Mouse (Mus musculus) urinary bladder, postnatal 14 days (tissue): Measurements from ENCODE around the gene Ttc1.
A peak's percentile ranks its signal among the peaks of the same experiment; 100 is the strongest.

Source experiments
- DNase-seq: peaks from one replicate; pipeline ENCODE4 v3.0.0; 2021; ENCODE audit warnings: low spot score

The Ttc1 gene

GRCm38 (mm10) chr11:43747233-43748226 lies at the start of gene Ttc1:
Gene Ttc1 (minus strand): TSS chr11:43748008.
- peak; percentile 97 for DNase-seq

- no peak for DNase-seq
Measured at GRCm38 (mm10) chr11:43795992-43796391, 48.2 kb upstream of the Ttc1 start.

GRCm38 (mm10) chr11:43790446-43790845 lies 42.6 kb upstream of the Ttc1 start:
- no peak for DNase-seq

GRCm38 (mm10) chr11:43783772-43784171 lies 36.0 kb upstream of the Ttc1 start:
- DNase-seq, result peak; percentile 74

GRCm38 (mm10) chr11:43783106-43783505 lies 35.3 kb upstream of the Ttc1 start:
- no peak for DNase-seq

- no peak for DNase-seq
Measured at GRCm38 (mm10) chr11:43779551-43779950, 31.7 kb upstream of the Ttc1 start.

- no peak for DNase-seq
Measured at GRCm38 (mm10) chr11:43776324-43776694, 28.5 kb upstream of the Ttc1 start.

GRCm38 (mm10) chr11:43775469-43776323 lies 27.9 kb upstream of the Ttc1 start:
- peak; percentile 15 for DNase-seq

GRCm38 (mm10) chr11:43773725-43774124 lies 25.9 kb upstream of the Ttc1 start:
- DNase-seq, result no peak

GRCm38 (mm10) chr11:43770110-43770509 lies 22.3 kb upstream of the Ttc1 start:
- DNase-seq, result no peak

GRCm38 (mm10) chr11:43767749-43768148 lies 19.9 kb upstream of the Ttc1 start:
- DNase-seq, result no peak

GRCm38 (mm10) chr11:43766922-43767648 lies 19.3 kb upstream of the Ttc1 start:
- peak; percentile 79 for DNase-seq

GRCm38 (mm10) chr11:43758436-43758835 lies 10.6 kb upstream of the Ttc1 start:
- no peak for DNase-seq

- DNase-seq, result no peak
Measured at GRCm38 (mm10) chr11:43755411-43755810, 7.6 kb upstream of the Ttc1 start.

- no peak for DNase-seq
Measured at GRCm38 (mm10) chr11:43754568-43754967, 6.8 kb upstream of the Ttc1 start.

- no peak for DNase-seq
Measured at GRCm38 (mm10) chr11:43751542-43751941, 3.7 kb upstream of the Ttc1 start.

- DNase-seq, result no peak
Measured at GRCm38 (mm10) chr11:43728737-43729301, 19.0 kb downstream of the Ttc1 start.

- no peak for DNase-seq
Measured at GRCm38 (mm10) chr11:43727796-43728195, 20.0 kb downstream of the Ttc1 start.

- no peak for DNase-seq
Measured at GRCm38 (mm10) chr11:43723411-43723810, 24.4 kb downstream of the Ttc1 start.

- no peak for DNase-seq
Measured at GRCm38 (mm10) chr11:43712178-43712577, 35.6 kb downstream of the Ttc1 start.

- DNase-seq, result no peak
Measured at GRCm38 (mm10) chr11:43708409-43708808, 39.4 kb downstream of the Ttc1 start.

- no peak for DNase-seq
Measured at GRCm38 (mm10) chr11:43705751-43706150, 42.1 kb downstream of the Ttc1 start.
